Mouse (Mus musculus) C2C12 (cell line): ENCODE measurements at regions not wholly inside any gene's neighbourhood (a gene's known extent, or its start where the extent isn't known, plus 50 kb on each side); places are given as distances from the start of the nearest gene placed in this dataset.
"Not testable (repeated sequence)": the region's sequence is repeated elsewhere in the genome, so short reads cannot be mapped to it uniquely, and the experiment has no call there.

Experiments
- CEBPB ChIP-seq: IDR thresholded peaks from one replicate; pipeline ENCODE4 v1.6.1; 2011; ENCODE audit warnings: low read depth, mild to moderate bottlenecking, control low read depth, moderate library complexity
- CTCF ChIP-seq: IDR thresholded peaks from one replicate; pipeline ENCODE4 v1.5.1; 2011; ENCODE audit not compliant: control insufficient read depth, insufficient read depth, insufficient read length
- FOSL1 ChIP-seq: IDR thresholded peaks from one replicate; pipeline ENCODE4 v1.8.0; 2011; ENCODE audit warnings: mild to moderate bottlenecking, low read length; ENCODE audit not compliant: poor library complexity, insufficient read depth, severe bottlenecking
- MAX ChIP-seq: IDR thresholded peaks from one replicate; pipeline ENCODE4 v1.6.1; 2011; ENCODE audit warnings: mild to moderate bottlenecking, control low read depth
- MYOD1 ChIP-seq: IDR thresholded peaks from one replicate; pipeline ENCODE4 v1.6.1; 2011; ENCODE audit warnings: low read depth; ENCODE audit not compliant: control insufficient read depth, insufficient read length
- MYOG ChIP-seq: IDR thresholded peaks from one replicate; pipeline ENCODE4 v1.6.1; 2011; ENCODE audit not compliant: control insufficient read depth, insufficient read length; ENCODE audit errors: extremely low read depth
- USF1 ChIP-seq: IDR thresholded peaks from one replicate; pipeline ENCODE4 v1.6.1; 2011; ENCODE audit warnings: low read depth, mild to moderate bottlenecking, control low read depth, moderate library complexity

- not testable (repeated sequence) for TF ChIP-seq MYOG, CTCF, USF1, CEBPB, MYOD1, MAX, FOSL1
Measured at GRCm38 (mm10) chr17:13551693-13552404, 197.5 kb downstream of the Tcp10c start.
